Mouse (Mus musculus) megakaryocyte, embryonic 14.5 days (primary cell): ENCODE results near the gene Fhl1. TPM values are rescaled to one million over a fixed set of nuclear protein-coding genes. Genes with fewer than 3 reads are reported as not detected.

Experiments used
- H3K27me3 ChIP-seq: replicated peaks from 2 replicates; pipeline ENCODE3; 2012; ENCODE audit warnings: inconsistent platforms
- H3K36me3 ChIP-seq: replicated peaks from 2 replicates; pipeline ENCODE3; 2012; ENCODE audit warnings: low read length, inconsistent platforms, mixed read lengths
- H3K4me1 ChIP-seq: 2 replicates; pipeline ENCODE4 v1.6.1; 2012; ENCODE audit warnings: inconsistent platforms
- H3K4me3 ChIP-seq: replicated peaks from 2 replicates; pipeline ENCODE3; 2012; ENCODE audit warnings: moderate library complexity, mild to moderate bottlenecking, inconsistent platforms
- H3K9me3 ChIP-seq: 2 replicates; pipeline ENCODE4 v1.6.1; 2012; ENCODE audit warnings: inconsistent platforms
- FLI1 ChIP-seq: IDR thresholded peaks from 2 replicates; pipeline ENCODE4 v1.6.1; 2012; ENCODE audit warnings: low read length, inconsistent platforms, mixed read lengths
- GATA1 ChIP-seq: IDR thresholded peaks from 3 replicates; pipeline ENCODE4 v1.6.1; 2012; ENCODE audit warnings: mixed read lengths, low read length, inconsistent platforms, borderline replicate concordance
- polyA plus RNA-seq: library from polyadenylated mRNA; stranded (reverse); fragments of >175 nt; gene quantifications from 2 replicates; pipeline ENCODE4 v1.2.3, GENCODE M21; 2012; ENCODE audit warnings: low replicate concordance; ENCODE audit not compliant: insufficient read depth

Gene Fhl1
- polyA plus RNA-seq, 1 experiment: 40.0 TPM

- Histone ChIP-seq H3K36me3 (peaks cover 56% of the 10 kb centered on the region), H3K4me1 (peaks cover 3% of the 10 kb centered on the region; the same call in 1 of the 2 replicates), H3K27me3 (peaks cover 14% of the 10 kb centered on the region), H3K9me3 (no peaks in the 10 kb centered on the region), H3K4me3 (no peak overlapping the region)
- TF ChIP-seq FLI1 (no peak), GATA1 (no peak)
Measured at GRCm38 (mm10) chrX:56786281-56787061, 54.9 kb downstream of the Fhl1 start.

GRCm38 (mm10) chrX:56787486-56787885, 55.9 kb downstream of the Fhl1 start:
- H3K27me3 ChIP-seq: peaks cover 14% of the 10 kb centered on the region
- no peak for TF ChIP-seq GATA1
- TF ChIP-seq FLI1: no peak
- H3K36me3 ChIP-seq: peaks cover 64% of the 10 kb centered on the region
- peaks cover 3% of the 10 kb centered on the region; the same call in 1 of the 2 replicates for H3K4me1 ChIP-seq
- no peaks in the 10 kb centered on the region for H3K9me3 ChIP-seq
- H3K4me3 ChIP-seq: no peak overlapping the region

DNA sequence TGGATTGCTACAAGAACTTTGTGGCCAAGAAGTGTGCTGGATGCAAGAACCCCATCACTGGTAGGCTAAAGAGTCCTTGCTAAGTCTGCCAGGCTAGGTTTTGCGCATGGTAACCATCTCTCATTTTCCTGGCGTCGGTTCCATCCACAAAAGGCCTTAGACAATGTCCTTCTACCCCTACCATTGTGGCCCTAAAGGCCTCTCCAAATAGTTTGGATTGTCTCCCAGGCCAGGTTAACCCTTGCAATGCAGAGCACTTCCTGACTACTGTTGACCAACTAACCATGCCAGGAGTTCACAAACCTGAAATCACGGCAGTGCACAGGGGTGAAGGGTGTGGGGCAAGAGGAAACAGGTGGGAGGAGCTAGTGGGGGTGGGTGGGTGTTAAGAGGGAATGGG, 59.0 kb downstream of the Fhl1 start:
- Histone ChIP-seq H3K9me3 (no peaks in the 10 kb centered on the region), H3K36me3 (peaks cover 91% of the 10 kb centered on the region), H3K4me3 (no peak overlapping the region), H3K27me3 (peaks cover 14% of the 10 kb centered on the region), H3K4me1 (peaks cover 3% of the 10 kb centered on the region)
- TF ChIP-seq GATA1 (no peak), FLI1 (no peak)

DNA sequence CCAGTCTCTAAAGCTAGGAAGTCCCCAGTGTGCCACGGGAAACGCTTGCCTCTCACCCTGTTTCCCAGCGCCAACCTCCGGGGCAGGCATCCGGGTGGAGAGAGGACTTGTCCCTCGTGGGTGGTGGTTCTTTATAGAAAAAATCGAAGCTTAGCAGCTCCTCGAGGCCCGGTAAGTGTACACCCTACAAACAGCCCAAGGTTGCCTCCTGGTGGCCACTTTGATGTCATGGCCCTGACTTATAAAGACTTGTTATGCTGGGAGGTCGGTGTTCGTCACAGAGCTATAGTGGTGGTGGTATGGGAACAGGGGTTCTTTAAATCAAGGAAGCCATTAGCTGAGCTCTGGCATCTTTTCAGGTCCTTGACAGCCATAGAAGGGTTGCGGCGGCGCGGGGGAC, 59.7 kb downstream of the Fhl1 start:
- Histone ChIP-seq H3K36me3 (peaks cover 84% of the 10 kb centered on the region), H3K27me3 (peaks cover 14% of the 10 kb centered on the region), H3K9me3 (no peaks in the 10 kb centered on the region), H3K4me3 (no peak overlapping the region), H3K4me1 (peaks cover 3% of the 10 kb centered on the region)
- no peak for TF ChIP-seq FLI1
- no peak for TF ChIP-seq GATA1

- Histone ChIP-seq H3K9me3 (no peaks in the 10 kb centered on the region), H3K4me3 (peak within 1 kb of the TSS; percentile 91), H3K4me1 (peaks cover 6% of the 10 kb centered on the region; the same call in 1 of the 2 replicates), H3K36me3 (no peaks in the 10 kb centered on the region), H3K27me3 (peaks cover 10% of the 10 kb centered on the region)
- TF ChIP-seq FLI1 (no peak), GATA1 (no peak)
Measured at GRCm38 (mm10) chrX:56821765-56822603, 90.4 kb downstream of the Fhl1 start, which contains the start of gene Map7d3. Gene Map7d3 (minus strand): TSS chrX:56822326.

DNA sequence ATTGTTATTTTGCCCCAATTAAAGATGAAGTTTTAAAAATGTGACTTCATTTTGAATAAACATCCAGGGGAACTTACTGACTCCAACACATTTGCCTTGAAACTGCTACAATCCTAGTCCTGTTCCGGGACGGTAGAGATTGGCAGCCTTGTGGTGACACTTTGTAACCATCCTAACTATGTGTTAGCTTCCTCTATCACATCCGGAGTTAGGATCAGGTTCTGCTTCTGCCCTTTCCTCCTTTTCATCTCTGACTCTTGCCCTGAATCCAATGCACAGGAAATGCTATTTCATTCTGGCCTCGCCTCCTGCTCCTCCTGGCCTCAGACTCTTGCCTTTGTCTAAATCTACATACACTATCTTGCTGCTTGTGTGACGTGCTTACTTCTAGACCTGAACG, 95.9 kb downstream of the Fhl1 start:
- H3K4me1 ChIP-seq: peaks cover 7% of the 10 kb centered on the region
- H3K4me3 ChIP-seq: no peak overlapping the region
- peaks cover 11% of the 10 kb centered on the region for H3K27me3 ChIP-seq
- TF ChIP-seq FLI1: no peak
- no peak for TF ChIP-seq GATA1
- H3K9me3 ChIP-seq: no peaks in the 10 kb centered on the region
- no peaks in the 10 kb centered on the region for H3K36me3 ChIP-seq

- TF ChIP-seq GATA1 (no peak), FLI1 (no peak)
- no peak overlapping the region for H3K4me3 ChIP-seq
- H3K36me3 ChIP-seq: no peaks in the 10 kb centered on the region
- no peaks in the 10 kb centered on the region for H3K9me3 ChIP-seq
- peaks cover 6% of the 10 kb centered on the region for H3K27me3 ChIP-seq
- H3K4me1 ChIP-seq: peaks cover 9% of the 10 kb centered on the region; the same call in 1 of the 2 replicates
Measured at GRCm38 (mm10) chrX:56835842-56836241, 104.3 kb downstream of the Fhl1 start.

DNA sequence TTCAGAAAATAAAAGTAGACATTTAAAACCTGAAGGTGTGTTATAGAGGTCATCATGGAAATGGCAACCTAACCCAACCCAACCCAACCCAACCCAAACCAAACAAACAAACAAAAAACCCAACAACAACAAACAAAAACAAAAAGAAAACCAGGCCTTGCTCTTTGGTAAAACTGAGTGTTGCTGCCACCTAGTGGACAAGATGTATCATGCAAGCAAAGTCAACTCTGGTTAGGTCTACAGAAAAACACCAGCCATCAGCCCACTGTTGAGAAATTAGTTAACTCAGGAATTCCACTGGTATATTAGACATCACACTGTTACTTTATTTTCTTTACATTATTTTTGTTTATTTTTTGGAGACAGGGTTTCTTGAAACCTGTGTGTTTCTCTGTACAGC, 107.8 kb downstream of the Fhl1 start:
- peaks cover 6% of the 10 kb centered on the region for H3K27me3 ChIP-seq
- peaks cover 9% of the 10 kb centered on the region; the same call in 1 of the 2 replicates for H3K4me1 ChIP-seq
- TF ChIP-seq GATA1 (no peak), FLI1 (no peak)
- H3K36me3 ChIP-seq: no peaks in the 10 kb centered on the region
- no peaks in the 10 kb centered on the region for H3K9me3 ChIP-seq
- no peak overlapping the region for H3K4me3 ChIP-seq

DNA sequence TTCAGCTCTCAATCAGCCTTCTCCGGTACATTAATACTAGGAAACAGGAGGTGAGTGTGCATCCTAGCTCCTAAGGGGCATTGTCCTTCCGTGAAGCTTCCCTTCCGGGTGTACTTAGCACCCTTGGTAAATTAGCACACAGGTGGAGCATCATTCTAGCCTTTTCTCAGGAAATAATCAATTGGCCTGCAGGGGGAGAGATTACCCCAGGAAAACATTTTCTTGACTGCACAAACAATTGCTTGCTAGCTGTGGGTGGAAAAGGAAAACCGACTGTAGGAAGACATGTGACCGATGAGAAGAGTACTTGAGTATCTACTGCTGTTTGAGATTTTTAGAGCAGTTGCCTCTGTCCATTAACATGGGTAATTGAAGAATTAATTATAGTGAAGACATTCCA, 109.7 kb downstream of the Fhl1 start:
- Histone ChIP-seq H3K36me3 (no peaks in the 10 kb centered on the region), H3K9me3 (no peaks in the 10 kb centered on the region), H3K4me1 (peaks cover 3% of the 10 kb centered on the region; the same call in 1 of the 2 replicates), H3K4me3 (no peak overlapping the region), H3K27me3 (peaks cover 9% of the 10 kb centered on the region)
- TF ChIP-seq GATA1 (no peak), FLI1 (no peak)

Other genes with a start within 250 kb of the Fhl1 start
- gene Gm10477, start 207.0 kb upstream of the Fhl1 start, polyA plus RNA-seq: not detected in 2 replicates
- gene Gm648, start 182.2 kb upstream of the Fhl1 start, polyA plus RNA-seq: not detected in 2 replicates
- gene Mmgt1, start 133.7 kb upstream of the Fhl1 start, polyA plus RNA-seq: 0.57 TPM in 1 of 2 replicates, not detected in the other
- gene Slc9a6, start 122.0 kb upstream of the Fhl1 start, polyA plus RNA-seq: 41.0 and 51.9 TPM in 2 replicates
- 0.37 TPM in 1 of 2 replicates, not detected in the other for gene Map7d3, start 90.5 kb downstream of the Fhl1 start, polyA plus RNA-seq
- 0.32 TPM in 1 of 2 replicates, not detected in the other for gene Adgrg4, start 138.4 kb downstream of the Fhl1 start, polyA plus RNA-seq